Mouse (Mus musculus) subcutaneous adipose tissue, adult 2 months (tissue): ENCODE data around the gene Utp4. TPM values are rescaled to one million over a fixed set of nuclear protein-coding genes. Genes with fewer than 3 reads are reported as not detected.

Source experiments
- polyA plus RNA-seq: library from polyadenylated mRNA; depleted of rRNA; stranded (reverse); fragments of >200 nt; gene quantifications from 2 replicates; pipeline ENCODE4 v1.2.3, GENCODE M21; 2012; ENCODE audit warnings: low replicate concordance; rRNA removed

The Utp4 gene
- polyA plus RNA-seq = 36.2 and 39.7 TPM in 2 replicates

DNA sequence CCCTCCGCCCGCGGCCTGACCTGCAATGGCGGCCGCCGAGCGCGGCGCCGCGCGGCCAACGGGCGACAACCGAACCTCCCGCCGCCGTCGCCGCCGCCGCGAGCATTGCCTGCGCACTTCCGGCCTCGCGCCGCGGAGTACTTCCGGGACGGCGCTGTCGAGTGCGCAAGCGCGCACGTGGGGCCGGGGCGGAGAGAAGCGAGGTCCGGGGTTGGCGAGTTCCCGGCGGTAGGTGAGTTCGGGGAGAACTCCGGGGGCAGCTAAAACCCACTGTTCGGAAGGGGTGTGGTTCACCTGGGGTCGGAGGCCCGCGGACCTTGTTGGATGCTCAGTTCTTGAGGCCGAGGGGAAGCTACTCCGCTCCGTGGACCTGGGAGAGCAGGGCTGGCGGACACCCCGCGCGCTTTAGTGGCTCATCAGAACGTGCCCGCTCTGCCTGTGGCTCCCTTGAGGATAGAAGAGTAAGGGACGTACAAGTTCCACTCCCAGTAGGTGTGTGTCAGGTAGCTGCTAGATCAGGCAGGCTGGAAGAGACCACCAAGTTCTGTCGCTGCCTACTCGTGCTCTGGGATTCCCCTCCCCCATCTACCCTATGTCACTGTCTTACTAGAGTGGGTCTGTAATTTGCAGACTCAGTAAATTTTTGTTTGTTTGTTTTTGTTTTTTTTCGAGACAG lies at the start of gene Utp4:
Utp4 (plus strand) TSS at position 156 of the 676 bp plus-strand sequence.

DNA sequence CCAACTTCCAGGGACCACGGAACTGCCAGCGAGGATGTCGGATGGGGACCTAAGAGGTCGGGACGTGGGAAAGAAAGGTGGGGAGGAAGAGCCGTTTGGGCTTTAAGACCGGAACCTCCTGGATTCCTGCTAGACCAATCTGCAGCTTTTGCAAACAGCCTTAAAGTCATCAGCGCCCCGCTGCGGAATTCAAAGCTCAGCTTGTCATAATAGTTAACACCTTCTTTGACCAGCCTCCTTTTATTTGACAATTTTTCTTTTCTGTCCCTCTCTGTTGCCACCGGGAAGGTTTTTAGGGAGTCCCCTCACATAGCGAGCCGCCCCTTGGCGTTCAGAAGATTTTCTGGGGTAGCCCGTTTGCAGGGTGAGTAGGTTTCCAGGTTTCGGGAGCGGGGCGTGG lies 23.4 kb upstream of the Utp4 start, which contains the start of gene Has3:
Has3 (plus strand) TSS at position 192 of the 400 bp plus-strand sequence.

DNA sequence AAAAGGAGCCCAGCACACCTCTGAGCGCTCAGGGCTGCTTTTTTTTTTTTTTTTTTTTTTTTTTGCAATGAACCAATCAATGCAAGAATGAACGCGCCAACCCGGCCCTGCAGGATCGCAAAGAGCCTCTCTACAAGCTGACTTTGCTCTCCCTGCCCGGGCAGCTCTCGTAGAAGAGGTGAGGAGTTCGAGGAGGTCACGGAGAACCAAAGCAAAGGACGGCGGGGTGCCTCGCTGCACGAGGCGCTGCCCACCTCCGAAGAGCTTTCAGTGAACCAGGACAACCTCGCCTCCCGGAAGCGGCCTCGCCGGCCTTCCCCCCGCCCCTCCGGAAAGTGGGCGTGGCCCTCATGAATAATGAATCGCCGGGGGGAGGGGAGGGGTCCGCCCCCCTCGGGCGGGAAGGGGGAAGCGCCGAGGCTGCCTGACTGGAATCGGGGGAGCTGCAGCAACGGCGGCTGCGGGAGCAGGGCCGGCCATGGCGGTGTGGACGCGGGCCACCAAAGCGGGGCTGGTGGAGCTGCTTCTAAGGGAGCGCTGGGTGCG lies 42.0 kb downstream of the Utp4 start, which contains the start of gene Sntb2:
Sntb2 (plus strand) TSS at position 427 of the 546 bp plus-strand sequence.

Other genes with a start within 250 kb of the Utp4 start
- 6.8 and 8.0 TPM in 2 replicates for gene Tango6, start 210.6 kb upstream of the Utp4 start, polyA plus RNA-seq
- gene Has3, start 23.4 kb upstream of the Utp4 start, polyA plus RNA-seq = 2.1 and 3.5 TPM in 2 replicates
- gene Sntb2, start 42.1 kb downstream of the Utp4 start, polyA plus RNA-seq = 15.4 and 18.9 TPM in 2 replicates
- gene Vps4a, start 137.6 kb downstream of the Utp4 start, polyA plus RNA-seq = 34.5 and 39.2 TPM in 2 replicates
- gene Pdf, start 155.0 kb downstream of the Utp4 start, polyA plus RNA-seq = 38.4 and 42.4 TPM in 2 replicates
- 45.0 and 49.3 TPM in 2 replicates for gene Cog8, start 163.1 kb downstream of the Utp4 start, polyA plus RNA-seq
- gene Nip7, start 163.2 kb downstream of the Utp4 start, polyA plus RNA-seq = 15.7 and 48.2 TPM in 2 replicates
- gene Tmed6, start 172.0 kb downstream of the Utp4 start, polyA plus RNA-seq = 2.0 TPM in 1 of 2 replicates, not detected in the other
- 9.1 and 16.0 TPM in 2 replicates for gene Terf2, start 202.9 kb downstream of the Utp4 start, polyA plus RNA-seq